Mouse (Mus musculus): ENCODE data around the gene Ptgfrn. TPM values are rescaled to one million over a fixed set of nuclear protein-coding genes. Genes with fewer than 3 reads are reported as not detected.
A peak's percentile ranks its signal among the peaks of the same experiment; 100 is the strongest.

Ptgfrn gene
- polyA plus RNA-seq, 1 experiment: 1.0 TPM

DNA sequence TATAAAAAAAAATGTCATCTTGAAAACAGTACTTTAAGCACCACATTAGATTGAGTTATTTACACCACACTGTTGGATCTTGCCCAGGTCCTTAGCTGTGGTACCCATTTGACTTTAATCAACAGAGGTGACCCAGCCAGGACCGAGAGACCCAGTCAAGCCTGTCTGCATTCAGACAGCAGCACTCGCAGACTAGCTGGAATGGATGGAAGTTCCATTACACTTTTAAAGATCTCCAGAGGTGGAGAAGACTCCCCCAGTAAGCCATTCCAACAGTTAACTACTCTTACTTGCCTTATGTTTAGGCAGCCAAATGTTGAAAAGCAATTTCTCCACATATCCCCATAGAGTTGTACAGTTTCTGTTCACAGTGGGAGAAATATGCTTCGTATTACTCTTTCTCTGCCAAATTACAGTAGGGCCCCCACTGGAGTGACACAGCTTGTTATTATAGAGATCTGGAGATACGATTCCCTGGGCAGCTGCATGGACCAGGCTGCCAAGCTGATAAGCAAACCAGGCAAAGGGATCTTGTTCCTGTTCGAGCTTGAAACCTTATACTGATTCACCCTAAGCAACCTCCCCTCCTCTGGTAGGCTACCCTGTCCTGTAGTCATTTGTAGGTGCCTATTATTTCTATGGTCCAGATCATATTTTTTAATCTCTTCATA lies 102.8 kb downstream of the Ptgfrn start:
- Histone ChIP-seq H3K4me1 (ENCODE audit: control insufficient read depth, insufficient read depth, low read length) (no peaks in the 10 kb centered on the region), H3K27ac (ENCODE audit: control insufficient read depth, insufficient read depth, low read depth, low read length) (no peak overlapping the region), H3K27me3 (ENCODE audit: control insufficient read depth, insufficient read depth, low read length) (no peaks in the 10 kb centered on the region), H3K4me3 (ENCODE audit: control insufficient read depth, low read depth, low read length) (no peak overlapping the region), H3K36me3 (ENCODE audit: control insufficient read depth, insufficient read depth, low read length) (no peaks in the 10 kb centered on the region)
- TF ChIP-seq POLR2A (IDR thresholded peaks at IDR 0.05; ENCODE audit: control insufficient read depth, low read depth, low read length): no peak
- no peak for TF ChIP-seq CTCF (IDR thresholded peaks at IDR 0.05; ENCODE audit: control insufficient read depth, insufficient read depth, insufficient replicate concordance, low read depth, low read length)

DNA sequence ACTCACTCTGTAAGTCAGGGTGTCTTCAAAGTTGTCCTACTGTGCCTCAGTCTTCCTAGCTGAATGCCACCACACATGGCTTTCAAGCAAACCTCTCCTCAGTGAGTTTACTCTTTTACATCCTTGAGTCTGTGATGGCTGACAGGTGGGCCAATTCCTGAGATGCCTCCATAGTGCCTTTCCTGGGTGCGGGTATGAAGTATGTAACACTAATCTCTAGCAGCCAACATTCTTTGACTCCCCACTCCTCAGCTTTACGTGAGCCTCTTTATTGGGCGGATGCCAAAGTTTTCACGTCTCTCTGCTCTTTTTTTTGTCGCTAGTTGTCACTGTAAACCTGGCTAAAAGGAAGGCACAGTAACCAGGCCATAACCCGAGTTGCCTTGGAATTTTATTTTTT lies 104.7 kb downstream of the Ptgfrn start:
- no peak for TF ChIP-seq POLR2A (IDR thresholded peaks at IDR 0.05; ENCODE audit: control insufficient read depth, low read depth, low read length)
- TF ChIP-seq CTCF (IDR thresholded peaks at IDR 0.05; ENCODE audit: control insufficient read depth, insufficient read depth, insufficient replicate concordance, low read depth, low read length): no peak
- Histone ChIP-seq H3K4me3 (ENCODE audit: control insufficient read depth, low read depth, low read length) (no peak overlapping the region), H3K27ac (ENCODE audit: control insufficient read depth, insufficient read depth, low read depth, low read length) (no peak overlapping the region), H3K36me3 (ENCODE audit: control insufficient read depth, insufficient read depth, low read length) (no peaks in the 10 kb centered on the region), H3K27me3 (ENCODE audit: control insufficient read depth, insufficient read depth, low read length) (no peaks in the 10 kb centered on the region), H3K4me1 (ENCODE audit: control insufficient read depth, insufficient read depth, low read length) (no peaks in the 10 kb centered on the region)

DNA sequence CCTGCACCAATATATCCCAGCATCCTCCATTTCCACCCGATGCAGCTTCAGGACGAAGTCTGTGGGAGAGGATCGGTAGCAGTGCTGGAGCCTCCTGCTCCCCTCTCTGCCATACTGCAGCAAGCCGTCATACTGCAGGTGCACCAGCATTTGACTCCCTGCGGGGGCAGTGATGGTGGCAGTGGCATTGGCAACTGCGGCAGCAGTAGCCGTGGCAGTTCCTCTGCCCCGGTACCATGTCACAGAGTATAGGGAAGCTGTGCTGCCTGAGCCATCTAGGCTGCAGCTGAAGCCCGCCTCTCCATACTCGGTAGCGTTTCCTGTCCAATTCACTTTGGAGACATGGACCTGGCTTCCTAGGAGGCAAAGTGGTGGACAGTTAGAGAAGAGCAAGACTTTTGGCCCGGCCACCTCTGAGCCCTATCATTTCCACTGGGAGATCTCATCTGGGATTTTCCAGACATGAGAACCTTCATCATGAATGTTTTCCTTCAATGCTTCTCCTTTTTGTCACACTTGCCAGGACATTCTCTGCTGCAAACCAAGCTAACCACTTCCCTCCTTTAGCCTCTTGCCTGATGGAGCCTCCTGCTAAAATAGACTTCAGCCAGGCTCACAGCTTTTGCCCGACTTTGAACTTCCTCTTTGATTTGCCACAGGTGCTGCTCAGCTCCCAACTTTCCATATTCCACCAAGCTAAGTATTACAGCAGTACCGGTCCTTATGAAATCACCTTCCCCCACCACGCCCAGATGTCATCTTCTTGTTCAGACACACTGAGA lies 106.3 kb downstream of the Ptgfrn start:
- Histone ChIP-seq H3K27me3 (ENCODE audit: control insufficient read depth, insufficient read depth, low read length) (no peaks in the 10 kb centered on the region), H3K4me3 (ENCODE audit: control insufficient read depth, low read depth, low read length) (no peak overlapping the region), H3K36me3 (ENCODE audit: control insufficient read depth, insufficient read depth, low read length) (no peaks in the 10 kb centered on the region), H3K27ac (ENCODE audit: control insufficient read depth, insufficient read depth, low read depth, low read length) (no peak overlapping the region), H3K4me1 (ENCODE audit: control insufficient read depth, insufficient read depth, low read length) (peaks cover 2% of the 10 kb centered on the region; the same call in 1 of the 2 replicates)
- no peak for TF ChIP-seq POLR2A (IDR thresholded peaks at IDR 0.05; ENCODE audit: control insufficient read depth, low read depth, low read length)
- no peak for TF ChIP-seq CTCF (IDR thresholded peaks at IDR 0.05; ENCODE audit: control insufficient read depth, insufficient read depth, insufficient replicate concordance, low read depth, low read length)

DNA sequence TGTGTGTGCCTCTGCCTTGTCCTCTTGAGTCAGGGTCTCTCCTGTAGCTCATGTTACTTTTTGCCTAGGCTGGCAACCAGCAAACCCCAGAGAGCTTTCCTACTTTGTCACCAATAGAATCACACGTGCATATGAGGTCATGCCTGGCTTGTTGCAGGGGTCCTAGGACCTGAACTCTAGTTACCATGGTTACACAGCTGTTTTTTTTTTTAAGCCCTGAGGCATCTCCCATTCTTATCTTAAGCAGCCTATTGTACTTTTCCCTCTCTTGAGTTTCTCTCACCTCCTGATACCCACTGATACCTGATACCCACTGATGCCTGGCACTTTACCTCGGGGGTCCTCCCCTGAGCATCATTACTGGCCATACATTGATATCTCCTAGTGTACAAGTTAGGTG lies 110.3 kb downstream of the Ptgfrn start:
- H3K4me3 ChIP-seq (ENCODE audit: control insufficient read depth, low read depth, low read length): no peak overlapping the region
- H3K27ac ChIP-seq (ENCODE audit: control insufficient read depth, insufficient read depth, low read depth, low read length): no peak overlapping the region
- TF ChIP-seq POLR2A (IDR thresholded peaks at IDR 0.05; ENCODE audit: control insufficient read depth, low read depth, low read length) (no peak), CTCF (IDR thresholded peaks at IDR 0.05; ENCODE audit: control insufficient read depth, insufficient read depth, insufficient replicate concordance, low read depth, low read length) (no peak)
- no peaks in the 10 kb centered on the region for H3K36me3 ChIP-seq (ENCODE audit: control insufficient read depth, insufficient read depth, low read length)
- no peaks in the 10 kb centered on the region for H3K27me3 ChIP-seq (ENCODE audit: control insufficient read depth, insufficient read depth, low read length)
- peaks cover 2% of the 10 kb centered on the region; the same call in 1 of the 2 replicates for H3K4me1 ChIP-seq (ENCODE audit: control insufficient read depth, insufficient read depth, low read length)

DNA sequence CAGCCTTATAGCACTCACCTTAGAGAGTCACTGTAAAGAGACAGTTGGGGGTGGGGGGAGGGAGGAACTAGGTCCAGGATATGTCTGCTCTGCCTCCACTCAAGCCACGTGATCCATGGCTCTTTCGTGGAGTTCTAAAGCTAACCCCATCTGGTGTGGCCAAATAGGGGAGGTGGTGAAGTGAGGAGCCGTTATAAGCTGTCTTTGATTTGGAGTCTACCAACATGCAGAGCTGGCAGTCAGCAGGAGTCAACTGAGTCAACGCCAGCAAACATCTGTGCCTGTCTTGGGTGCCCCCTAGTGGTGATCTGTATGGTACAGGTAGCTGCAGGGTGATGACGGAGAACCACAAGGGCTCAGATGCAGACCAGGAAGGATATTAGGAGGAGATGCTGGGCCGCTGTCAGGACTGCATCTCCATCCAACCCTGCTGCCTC lies 111.2 kb downstream of the Ptgfrn start:
- Histone ChIP-seq H3K4me1 (ENCODE audit: control insufficient read depth, insufficient read depth, low read length) (peaks cover 2% of the 10 kb centered on the region; the same call in 1 of the 2 replicates), H3K36me3 (ENCODE audit: control insufficient read depth, insufficient read depth, low read length) (no peaks in the 10 kb centered on the region), H3K27me3 (ENCODE audit: control insufficient read depth, insufficient read depth, low read length) (no peaks in the 10 kb centered on the region), H3K27ac (ENCODE audit: control insufficient read depth, insufficient read depth, low read depth, low read length) (no peak overlapping the region), H3K4me3 (ENCODE audit: control insufficient read depth, low read depth, low read length) (no peak overlapping the region)
- TF ChIP-seq CTCF (IDR thresholded peaks at IDR 0.05; ENCODE audit: control insufficient read depth, insufficient read depth, insufficient replicate concordance, low read depth, low read length) (peak; percentile 90), POLR2A (IDR thresholded peaks at IDR 0.05; ENCODE audit: control insufficient read depth, low read depth, low read length) (no peak)

DNA sequence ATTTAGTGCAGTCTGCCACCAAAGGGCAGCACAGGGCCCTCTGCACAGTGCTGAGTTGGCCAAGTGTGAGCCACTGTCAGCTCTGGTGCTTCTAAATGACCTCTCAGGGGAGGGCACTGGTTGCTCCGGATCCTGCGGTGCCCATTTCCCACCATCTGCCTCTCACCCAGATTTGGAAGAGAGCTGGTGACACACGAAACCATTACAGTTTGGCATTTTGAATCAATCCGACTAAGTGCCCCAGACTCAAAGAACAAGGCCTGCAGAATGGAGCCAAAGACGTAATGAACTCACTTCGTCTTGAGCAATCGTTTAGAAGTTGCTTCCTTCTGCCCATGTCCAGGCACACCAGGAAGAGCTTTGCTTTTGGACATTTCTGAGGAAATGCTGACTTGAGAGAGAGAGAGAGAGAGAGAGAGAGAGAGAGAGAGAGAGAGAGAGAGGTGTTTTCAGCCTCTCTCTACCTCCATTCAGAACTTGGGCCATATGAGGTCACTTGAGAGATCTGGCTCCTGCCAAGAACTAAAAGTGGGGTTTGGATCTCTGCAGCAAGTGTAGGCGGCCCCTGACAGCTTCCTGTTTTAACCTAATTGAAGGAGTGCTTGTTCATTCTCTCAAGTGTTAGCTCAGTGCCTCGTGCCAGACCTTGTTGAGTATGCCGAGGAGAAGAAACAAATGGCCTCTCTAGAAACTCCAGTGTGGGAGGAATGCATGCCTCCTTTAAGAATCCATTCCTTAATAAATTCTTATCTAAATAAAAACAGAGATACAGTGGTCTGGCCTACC lies 112.1 kb downstream of the Ptgfrn start:
- no peaks in the 10 kb centered on the region for H3K36me3 ChIP-seq (ENCODE audit: control insufficient read depth, insufficient read depth, low read length)
- peaks cover 2% of the 10 kb centered on the region for H3K4me1 ChIP-seq (ENCODE audit: control insufficient read depth, insufficient read depth, low read length)
- no peaks in the 10 kb centered on the region for H3K27me3 ChIP-seq (ENCODE audit: control insufficient read depth, insufficient read depth, low read length)
- TF ChIP-seq POLR2A (IDR thresholded peaks at IDR 0.05; ENCODE audit: control insufficient read depth, low read depth, low read length): no peak
- TF ChIP-seq CTCF (IDR thresholded peaks at IDR 0.05; ENCODE audit: control insufficient read depth, insufficient read depth, insufficient replicate concordance, low read depth, low read length): no peak
- H3K4me3 ChIP-seq (ENCODE audit: control insufficient read depth, low read depth, low read length): no peak overlapping the region
- no peak overlapping the region for H3K27ac ChIP-seq (ENCODE audit: control insufficient read depth, insufficient read depth, low read depth, low read length)

DNA sequence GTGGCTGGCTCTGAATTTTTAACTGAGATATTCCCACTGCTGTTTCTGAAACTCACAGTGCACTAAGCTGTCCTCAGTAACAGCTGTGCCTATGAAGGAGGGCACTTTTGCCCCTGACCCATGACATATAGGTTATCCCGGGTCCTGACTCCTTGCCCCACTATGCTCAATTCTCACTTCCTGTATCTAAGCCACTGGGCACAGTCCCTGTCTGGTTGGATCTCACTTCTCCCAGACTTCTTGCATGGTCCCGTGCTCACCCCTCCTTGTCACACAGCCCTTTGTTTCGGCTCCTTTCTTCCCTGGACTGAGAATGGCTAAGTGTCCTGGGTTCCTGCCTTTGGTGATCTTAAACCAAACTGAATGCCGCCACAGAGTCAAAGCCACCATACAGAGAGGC lies 115.8 kb downstream of the Ptgfrn start:
- no peaks in the 10 kb centered on the region for H3K27me3 ChIP-seq (ENCODE audit: control insufficient read depth, insufficient read depth, low read length)
- peaks cover 2% of the 10 kb centered on the region for H3K4me1 ChIP-seq (ENCODE audit: control insufficient read depth, insufficient read depth, low read length)
- H3K27ac ChIP-seq (ENCODE audit: control insufficient read depth, insufficient read depth, low read depth, low read length): no peak overlapping the region
- no peaks in the 10 kb centered on the region for H3K36me3 ChIP-seq (ENCODE audit: control insufficient read depth, insufficient read depth, low read length)
- no peak for TF ChIP-seq CTCF (IDR thresholded peaks at IDR 0.05; ENCODE audit: control insufficient read depth, insufficient read depth, insufficient replicate concordance, low read depth, low read length)
- no peak for TF ChIP-seq POLR2A (IDR thresholded peaks at IDR 0.05; ENCODE audit: control insufficient read depth, low read depth, low read length)
- H3K4me3 ChIP-seq (ENCODE audit: control insufficient read depth, low read depth, low read length): no peak overlapping the region

All from testis, adult 2 months (tissue).